Mouse (Mus musculus) cortical plate, adult 2 months (tissue): ENCODE results near the gene Spata5.

ENCODE experiments used
- CTCF ChIP-seq: fragments of 200-500 bp; IDR thresholded peaks from 2 replicates; pipeline ENCODE4 v1.5.1; 2011; ENCODE audit warnings: mild to moderate bottlenecking, control low read depth, low read length; ENCODE audit not compliant: insufficient read depth; ENCODE audit errors: extremely low read depth
- POLR2A ChIP-seq: fragments of 200-500 bp; IDR thresholded peaks from 2 replicates; pipeline ENCODE4 v1.6.1; 2011; ENCODE audit warnings: mild to moderate bottlenecking, low read length, control low read depth; ENCODE audit not compliant: insufficient read depth; ENCODE audit errors: extremely low read depth

GRCm38 (mm10) chr3:37550594-37550993, 130.9 kb downstream of the Spata5 start:
- TF ChIP-seq POLR2A: no peak
- TF ChIP-seq CTCF: no peak
